Mouse (Mus musculus): ENCODE measurements around the gene Chrna1.

GRCm38 (mm10) chr2:73600650-73601049, 20.5 kb upstream of the Chrna1 start:
- TF ChIP-seq POLR2A (IDR thresholded peaks at IDR 0.05; ENCODE audit: insufficient read depth, low read length), result no peak
- no peak for TF ChIP-seq CTCF (IDR thresholded peaks at IDR 0.05; ENCODE audit: low read depth, low read length)
